Mouse (Mus musculus) bone marrow, adult 2 months (tissue): ENCODE measurements around the gene Tec.

ENCODE experiments used
- CTCF ChIP-seq: fragments of 200-500 bp; IDR thresholded peaks from 2 replicates; pipeline ENCODE4 v1.5.1; 2011; ENCODE audit warnings: low read length, control low read depth; ENCODE audit not compliant: control insufficient read depth, insufficient read depth
- POLR2A ChIP-seq: fragments of 200-500 bp; IDR thresholded peaks from 2 replicates; pipeline ENCODE4 v1.6.1; 2011; ENCODE audit warnings: low read depth, mild to moderate bottlenecking, control low read depth, low read length, borderline replicate concordance; ENCODE audit not compliant: control insufficient read depth

GRCm38 (mm10) chr5:72829506-72830067, 38.7 kb downstream of the Tec start:
- TF ChIP-seq POLR2A, result no peak
- TF ChIP-seq CTCF, result peak; percentile 34; the same call in 1 of the 2 replicates
